Mouse (Mus musculus) G1E (cell line): ENCODE results near the gene L3mbtl2.

Experiments used
- CTCF ChIP-seq: IDR thresholded peaks from 2 replicates; pipeline ENCODE4 v1.5.1; 2012; ENCODE audit warnings: low read depth, low read length, inconsistent platforms, mixed read lengths
- POLR2AphosphoS5 ChIP-seq: IDR thresholded peaks from 2 replicates; pipeline ENCODE4 v1.6.1; 2012; ENCODE audit warnings: low read depth, low read length, inconsistent platforms; ENCODE audit not compliant: insufficient replicate concordance
- TAL1 ChIP-seq: conservative IDR thresholded peaks from 2 replicates; pipeline ENCODE4 v1.6.1; 2012; ENCODE audit warnings: low read depth, low read length, inconsistent platforms, mixed read lengths

- TF ChIP-seq CTCF (no peak), TAL1 (no peak), POLR2AphosphoS5 (no peak)
These were observed at the start of gene L3mbtl2 for GRCm38 (mm10) chr15:81663697-81664561.
